Mouse (Mus musculus) layer of hippocampus, postnatal 14 days (tissue): ENCODE data around the gene Fam83d. TPM values are rescaled to one million over a fixed set of nuclear protein-coding genes. Genes with fewer than 3 reads are reported as not detected.

Experiments
- DNase-seq, 2 experiments: peaks; one replicate each; pipeline ENCODE4 v3.0.0; 2021 to 2022; ENCODE audit warnings: low spot score in 2 of 2, mixed read lengths in 1 of 2
- microRNA-seq, 2 experiments: library from miRNA; unstranded; fragments of <30 nt; microRNA quantifications; one replicate each; pipeline ENCODE4 v1.2.0; 2021
- total RNA-seq, 2 experiments: library from RNA; stranded (reverse); gene quantifications; 2 replicates each; pipeline ENCODE4 v1.2.3; 2021

The Fam83d gene
- total RNA-seq, 2 experiments from 2014 or later, result 2.7 to 3.5 TPM

GRCm38 (mm10) chr2:158800788-158801187 is 32.9 kb downstream of the Fam83d start:
- no peak for DNase-seq

GRCm38 (mm10) chr2:158803575-158803974 is 35.7 kb downstream of the Fam83d start:
- no peak for DNase-seq

GRCm38 (mm10) chr2:158815686-158816085 is 47.8 kb downstream of the Fam83d start:
- DNase-seq, result no peak

GRCm38 (mm10) chr2:158816239-158816638 is 48.3 kb downstream of the Fam83d start:
- no peak for DNase-seq

GRCm38 (mm10) chr2:158817708-158818107 is 49.8 kb downstream of the Fam83d start:
- no peak for DNase-seq

- DNase-seq, result no peak
Observed at GRCm38 (mm10) chr2:158828124-158828523, 60.2 kb downstream of the Fam83d start.

- DNase-seq, result no peak
Observed at GRCm38 (mm10) chr2:158829746-158830145, 61.9 kb downstream of the Fam83d start.

- DNase-seq, result no peak
Observed at GRCm38 (mm10) chr2:158833221-158833620, 65.3 kb downstream of the Fam83d start.

GRCm38 (mm10) chr2:158833645-158834044 is 65.8 kb downstream of the Fam83d start:
- DNase-seq, result no peak

Small RNA genes lying within 50 kb of the gene (microRNA-seq; reads per million reads assigned to microRNA genes)
- gene Gm26141, result 0 reads per million in 2 experiments

Other genes with a start within 250 kb of the Fam83d start
- gene Slc32a1, start 157.3 kb upstream of the Fam83d start, total RNA-seq, result 10 to 100 TPM; 76.0 to 76.9 TPM
- gene Actr5, start 143.2 kb upstream of the Fam83d start, total RNA-seq, result 10 to 100 TPM; 10.2 to 10.9 TPM
- 10 to 100 TPM; 97.4 to 97.9 TPM for gene Ppp1r16b, start 102.7 kb upstream of the Fam83d start, total RNA-seq
- 10 to 100 TPM; 16.7 to 17.6 TPM for gene Dhx35, start 26.7 kb downstream of the Fam83d start, total RNA-seq